Mouse (Mus musculus): ENCODE measurements around the gene Thsd7a.

Gene Thsd7a

GRCm38 (mm10) chr6:12693239-12693638 is 56.0 kb downstream of the Thsd7a start:
- DNase-seq (ENCODE audit: low read depth, low spot score), result no peak

GRCm38 (mm10) chr6:12649633-12650032 is 99.6 kb downstream of the Thsd7a start:
- no peak for DNase-seq (ENCODE audit: low read depth, low spot score)

- no peak for DNase-seq (ENCODE audit: low read depth, low spot score)
These were observed 120.5 kb downstream of the Thsd7a start for GRCm38 (mm10) chr6:12628637-12629246.

GRCm38 (mm10) chr6:12606638-12607246 is 142.5 kb downstream of the Thsd7a start:
- no peak for DNase-seq (ENCODE audit: low read depth, low spot score)

GRCm38 (mm10) chr6:12602927-12603326 is 146.3 kb downstream of the Thsd7a start:
- no peak for DNase-seq (ENCODE audit: low read depth, low spot score)

DNA sequence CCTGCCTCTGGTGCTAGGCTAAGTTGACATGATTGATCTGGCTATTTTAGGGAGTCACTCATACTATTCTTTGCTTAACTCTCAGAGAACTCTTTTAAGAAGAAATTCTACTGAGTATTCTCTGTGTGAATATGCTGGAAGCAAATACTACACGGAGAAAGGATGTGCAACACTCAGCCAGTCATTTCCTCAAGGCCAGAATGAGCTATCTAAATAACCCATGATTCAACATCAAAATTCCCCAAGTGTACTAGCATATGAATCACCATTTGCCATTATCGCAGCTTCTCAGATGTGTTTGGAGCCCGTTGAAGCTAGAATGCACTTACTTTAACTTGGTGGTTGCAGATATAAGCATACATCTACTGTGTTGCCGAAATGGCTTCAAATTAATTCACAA is 147.0 kb downstream of the Thsd7a start:
- DNase-seq (ENCODE audit: low read depth, low spot score), result no peak

- no peak for DNase-seq (ENCODE audit: low read depth, low spot score)
These were observed 164.8 kb downstream of the Thsd7a start for GRCm38 (mm10) chr6:12584456-12584855.

GRCm38 (mm10) chr6:12581143-12581542 is 168.1 kb downstream of the Thsd7a start:
- no peak for DNase-seq (ENCODE audit: low read depth, low spot score)

DNA sequence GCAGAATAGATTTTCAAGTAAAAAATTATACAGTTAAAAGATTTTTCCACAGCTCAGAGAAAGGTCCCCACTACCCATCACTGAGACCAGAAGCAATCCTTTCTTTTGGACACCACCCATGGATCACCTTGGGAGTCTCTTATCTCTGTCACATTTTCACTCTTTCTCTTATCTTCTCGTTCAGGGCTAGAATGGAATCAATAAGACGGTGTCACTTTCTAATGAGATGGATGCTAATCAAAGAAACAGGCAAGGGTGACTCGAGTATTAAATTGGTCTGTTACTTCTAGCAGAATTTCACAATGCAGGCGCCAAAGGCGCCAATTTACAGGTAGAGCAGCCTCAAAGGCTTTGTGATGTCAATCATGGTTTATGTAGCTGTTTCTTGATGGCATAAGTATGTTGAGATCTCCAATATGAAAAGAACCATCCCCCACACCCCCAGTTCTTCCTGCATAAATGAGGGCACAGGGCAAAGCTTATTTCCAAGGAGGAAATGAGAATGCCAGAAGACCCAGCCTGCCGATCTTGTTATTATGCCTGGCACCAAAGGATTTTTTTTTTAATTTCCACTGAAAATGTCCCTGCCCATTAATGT is 173.5 kb downstream of the Thsd7a start:
- DNase-seq (ENCODE audit: low read depth, low spot score), result no peak

- no peak for DNase-seq (ENCODE audit: low read depth, low spot score)
These were observed 177.0 kb downstream of the Thsd7a start for GRCm38 (mm10) chr6:12572202-12572601.

GRCm38 (mm10) chr6:12565136-12565535 is 184.1 kb downstream of the Thsd7a start:
- no peak for DNase-seq (ENCODE audit: low read depth, low spot score)

GRCm38 (mm10) chr6:12562336-12562735 is 186.9 kb downstream of the Thsd7a start:
- DNase-seq (ENCODE audit: low read depth, low spot score), result no peak

DNA sequence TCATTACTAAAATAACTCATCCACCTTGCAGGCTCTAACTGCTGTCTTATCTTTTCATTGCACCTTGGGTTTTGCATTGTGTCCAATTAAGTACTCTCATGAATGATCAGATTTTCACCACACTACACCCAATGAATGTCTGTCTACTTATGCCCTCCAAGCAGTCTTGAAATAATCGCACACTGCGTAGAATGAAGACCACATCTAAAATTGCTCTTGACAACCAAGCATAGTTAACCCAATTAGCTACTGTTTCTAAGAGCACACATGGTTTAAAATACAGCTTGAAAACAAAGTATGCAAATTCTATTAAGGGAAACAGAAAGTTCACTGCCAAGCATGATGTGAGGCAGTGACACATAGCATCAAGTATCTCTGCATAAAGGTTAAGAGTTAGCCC is 188.7 kb downstream of the Thsd7a start:
- no peak for DNase-seq (ENCODE audit: low read depth, low spot score)

GRCm38 (mm10) chr6:12555114-12556099 is 193.8 kb downstream of the Thsd7a start:
- peak; percentile 8 for DNase-seq (ENCODE audit: low read depth, low spot score)

DNA sequence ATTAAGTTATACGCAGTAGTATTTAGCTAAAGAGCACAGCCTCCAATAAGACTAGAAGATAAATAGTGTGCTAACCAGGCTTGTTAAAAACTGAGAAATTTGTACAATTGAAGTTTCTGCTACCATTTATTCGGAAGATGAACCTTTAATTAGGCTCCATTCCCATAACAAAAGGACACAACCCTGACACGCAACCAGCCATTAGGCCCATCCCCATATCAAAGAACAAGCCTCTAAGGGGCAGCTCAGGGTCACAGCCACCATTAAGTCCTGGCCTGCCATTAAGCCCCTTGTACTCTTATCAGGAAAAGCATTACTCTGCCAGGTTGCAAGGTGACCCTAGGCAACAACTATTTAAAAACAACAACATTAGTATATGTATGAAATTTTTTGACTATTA is 198.0 kb downstream of the Thsd7a start:
- DNase-seq (ENCODE audit: low read depth, low spot score), result no peak

GRCm38 (mm10) chr6:12550054-12550655 is 199.1 kb downstream of the Thsd7a start:
- no peak for DNase-seq (ENCODE audit: low read depth, low spot score)

DNA sequence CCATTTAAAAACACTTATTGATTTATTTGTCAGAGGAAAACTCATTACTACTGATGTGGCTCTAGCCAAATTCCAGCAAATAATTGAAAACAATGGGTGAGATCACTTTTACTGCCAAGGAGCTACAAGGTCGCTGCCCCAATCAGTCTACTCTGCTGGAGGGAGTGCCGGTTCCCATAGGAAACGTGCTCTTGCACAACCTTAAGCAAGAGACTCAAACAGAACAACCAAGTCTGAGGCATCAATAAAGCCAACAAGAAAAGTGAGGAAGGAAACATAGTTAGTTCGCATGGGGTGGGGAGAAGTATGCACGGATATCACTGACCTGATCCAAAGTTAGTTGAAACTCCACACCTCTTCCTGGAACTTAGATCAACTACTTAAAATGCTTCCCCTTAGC is 205.1 kb downstream of the Thsd7a start:
- no peak for DNase-seq (ENCODE audit: low read depth, low spot score)

DNA sequence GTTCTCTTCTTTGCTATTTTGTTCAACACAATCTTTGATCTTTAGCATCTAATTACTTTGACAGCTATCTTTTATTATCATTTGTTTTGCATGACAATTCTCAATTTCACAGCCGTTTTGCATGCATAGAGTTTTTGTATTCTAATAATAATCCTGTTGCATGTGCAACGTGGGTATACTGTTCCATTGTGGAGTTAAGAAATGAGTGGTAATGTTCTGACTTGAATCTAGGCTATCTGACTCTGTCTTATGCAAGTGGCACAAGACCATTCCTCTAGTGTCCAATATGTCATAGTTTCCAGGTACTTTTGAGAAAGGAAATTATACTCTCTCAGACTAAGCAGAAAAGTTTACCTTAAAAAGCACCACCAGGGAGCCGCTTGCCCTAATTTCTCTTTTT is 206.7 kb downstream of the Thsd7a start:
- no peak for DNase-seq (ENCODE audit: low read depth, low spot score)

DNA sequence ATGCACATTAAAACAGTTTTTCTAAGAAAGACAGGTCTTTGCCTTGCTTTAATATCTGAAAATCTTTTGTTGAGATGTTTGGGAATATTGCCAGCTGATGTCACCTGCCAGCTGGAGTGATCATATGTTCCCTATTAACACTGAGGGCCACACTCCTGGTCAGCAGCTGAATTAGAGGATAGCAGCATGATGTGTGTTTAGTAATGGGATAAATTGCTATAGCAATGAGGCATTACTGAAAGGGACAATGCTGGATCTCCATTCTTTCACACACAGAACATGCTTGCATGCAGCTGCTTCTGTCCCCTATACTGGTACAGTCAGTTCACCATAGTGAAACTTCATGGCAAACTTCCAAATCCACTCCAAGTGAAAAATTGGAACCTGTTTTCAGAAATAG is 230.1 kb downstream of the Thsd7a start:
- DNase-seq (ENCODE audit: low read depth, low spot score), result no peak

GRCm38 (mm10) chr6:12518283-12518903 is 230.8 kb downstream of the Thsd7a start:
- no peak for DNase-seq (ENCODE audit: low read depth, low spot score)

- no peak for DNase-seq (ENCODE audit: low read depth, low spot score)
These were observed 231.5 kb downstream of the Thsd7a start for GRCm38 (mm10) chr6:12517726-12518125.
